Mouse (Mus musculus) heart, embryonic 16.5 days (tissue): ENCODE measurements around the gene Speer4a. TPM values are rescaled to one million over a fixed set of nuclear protein-coding genes. Genes with fewer than 3 reads are reported as not detected.
"Not testable (repeated sequence)": the region's sequence is repeated elsewhere in the genome, so short reads cannot be mapped to it uniquely, and the experiment has no call there.

Experiments used
- ATAC-seq: fragments of 200-750 bp; cut with Nextera tagmentation; replicated peaks from 2 replicates; pipeline ENCODE4 v1.8.0; 2017; ENCODE audit warnings: moderate number of reproducible peaks; ENCODE audit not compliant: insufficient read depth, low FRiP score; ENCODE audit errors: extremely low read depth
- H3K27ac ChIP-seq: fragments of 300-500 bp; sonication (generic); 2 replicates; pipeline ENCODE4 v1.5.1; 2014; ENCODE audit warnings: mild to moderate bottlenecking, low read length, control low read depth, moderate library complexity
- H3K27me3 ChIP-seq: fragments of 300-500 bp; sonication (generic); 2 replicates; pipeline ENCODE4 v1.6.1; 2014; ENCODE audit warnings: low read length, mixed read lengths; ENCODE audit not compliant: control insufficient read depth, insufficient read depth
- H3K36me3 ChIP-seq: fragments of 300-500 bp; sonication (generic); 2 replicates; pipeline ENCODE4 v1.6.1; 2014; ENCODE audit not compliant: control insufficient read depth, insufficient read depth
- H3K4me1 ChIP-seq: fragments of 300-500 bp; sonication (generic); 2 replicates; pipeline ENCODE4 v1.6.1; 2014; ENCODE audit warnings: low read length, mixed read lengths; ENCODE audit not compliant: control insufficient read depth, insufficient read depth
- H3K4me2 ChIP-seq: fragments of 300-500 bp; sonication (generic); 2 replicates; pipeline ENCODE4 v1.6.1; 2014; ENCODE audit warnings: low read depth, mild to moderate bottlenecking, control low read depth, low read length
- H3K4me3 ChIP-seq: fragments of 300-500 bp; sonication (generic); 2 replicates; pipeline ENCODE4 v1.5.1; 2014; ENCODE audit warnings: mild to moderate bottlenecking, control low read depth, low read length
- H3K9ac ChIP-seq: fragments of 300-500 bp; sonication (generic); 2 replicates; pipeline ENCODE4 v1.6.1; 2014; ENCODE audit warnings: low read length, control low read depth
- H3K9me3 ChIP-seq: fragments of 300-500 bp; sonication (generic); replicated peaks from 2 replicates; pipeline ENCODE4 v1.6.1; 2016; ENCODE audit warnings: low read length; ENCODE audit not compliant: control insufficient read depth
- WGBS: fragments of 180-500 bp; shearing (Covaris S2); extraction: QIAGEN DNeasy Blood & Tissue Kit; methylation state at CpG from one replicate; pipeline ENCODE4 v1.1.7; 2014; 5-methylcytosine and 5-hydroxymethylcytosine counted together
- polyA plus RNA-seq: library from polyadenylated mRNA; unstranded; fragments of >200 nt; fragmentation: Nextera tagmentation; extraction: Ambion mirVana; gene quantifications from 2 replicates; pipeline ENCODE4 v1.2.1, GENCODE M21; 2015

Speer4a gene
- polyA plus RNA-seq = 0.05 TPM in 1 of 2 replicates, not detected in the other

GRCm38 (mm10) chr5:26039458-26039857 is at the start of gene Speer4a:
TSS of gene Speer4a (minus strand) at chr5:26039558.
- WGBS = 59% methylated on average over 2 of the region's 2 CpGs
- not testable (repeated sequence) for H3K4me1 ChIP-seq, H3K9ac ChIP-seq, H3K4me3 ChIP-seq, H3K27ac ChIP-seq, H3K36me3 ChIP-seq, H3K4me2 ChIP-seq, H3K9me3 ChIP-seq, ATAC-seq, H3K27me3 ChIP-seq

- H3K36me3 ChIP-seq, H3K4me1 ChIP-seq, H3K4me2 ChIP-seq, H3K9ac ChIP-seq, H3K27me3 ChIP-seq, H3K27ac ChIP-seq, H3K9me3 ChIP-seq, H3K4me3 ChIP-seq, ATAC-seq: not testable (repeated sequence)
These were observed 39.7 kb upstream of the Speer4a start for GRCm38 (mm10) chr5:26079023-26079422.

- ATAC-seq = no peak
- no peaks in the 10 kb centered on the region for H3K9me3 ChIP-seq
- no peaks in the 10 kb centered on the region for H3K4me1 ChIP-seq
- no peak overlapping the region for H3K9ac ChIP-seq
- H3K27ac ChIP-seq = no peak overlapping the region
- H3K27me3 ChIP-seq = no peaks in the 10 kb centered on the region
- WGBS = 84% methylated on average over 24 of the region's 24 CpGs
- H3K36me3 ChIP-seq = no peaks in the 10 kb centered on the region
- H3K4me2 ChIP-seq = no peak overlapping the region
- no peak overlapping the region for H3K4me3 ChIP-seq
These were observed 31.4 kb upstream of the Speer4a start for GRCm38 (mm10) chr5:26070716-26071115.

GRCm38 (mm10) chr5:26058481-26058880 is 19.1 kb upstream of the Speer4a start, which contains the start of gene Gm7347:
TSS of gene Gm7347 (minus strand) at chr5:26058581.
- not testable (repeated sequence) for H3K4me2 ChIP-seq, H3K27me3 ChIP-seq, H3K9ac ChIP-seq, ATAC-seq, H3K4me1 ChIP-seq, H3K9me3 ChIP-seq, H3K27ac ChIP-seq, H3K36me3 ChIP-seq, H3K4me3 ChIP-seq
- WGBS = no CpG with 5 or more reads among the region's 2 CpGs

- not testable (repeated sequence) for H3K27ac ChIP-seq, H3K27me3 ChIP-seq, H3K4me2 ChIP-seq, H3K36me3 ChIP-seq, H3K9me3 ChIP-seq, ATAC-seq, H3K4me1 ChIP-seq, H3K4me3 ChIP-seq, H3K9ac ChIP-seq
- WGBS = no CpG with 5 or more reads among the region's 3 CpGs
These were observed 16.5 kb downstream of the Speer4a start, which contains the start of gene Gm5862 for GRCm38 (mm10) chr5:26022816-26023215. TSS of gene Gm5862 (minus strand) at chr5:26022916.

- not testable (repeated sequence) for H3K9ac ChIP-seq, H3K4me3 ChIP-seq, ATAC-seq, H3K4me2 ChIP-seq, H3K4me1 ChIP-seq, H3K9me3 ChIP-seq, H3K27ac ChIP-seq, H3K36me3 ChIP-seq, H3K27me3 ChIP-seq
- WGBS = 52% methylated on average over 6 of the region's 7 CpGs
These were observed 31.7 kb downstream of the Speer4a start for GRCm38 (mm10) chr5:26007697-26008096.

- H3K4me2 ChIP-seq = peak overlapping the region; percentile 62
- 16% methylated on average over 45 of the region's 45 CpGs for WGBS
- H3K27ac ChIP-seq, H3K4me1 ChIP-seq, H3K27me3 ChIP-seq, H3K36me3 ChIP-seq, H3K9me3 ChIP-seq, H3K9ac ChIP-seq: not testable (repeated sequence)
- peak overlapping the region; percentile 39 for H3K4me3 ChIP-seq
- ATAC-seq = peak; percentile 32; the same call in 1 of the 2 replicates
These were observed 32.2 kb downstream of the Speer4a start for GRCm38 (mm10) chr5:26006937-26007695.

- not testable (repeated sequence) for ATAC-seq
- WGBS = 78% methylated on average over 1 of the region's 2 CpGs
These were observed 34.7 kb downstream of the Speer4a start, which contains the start of gene Gm1979 for GRCm38 (mm10) chr5:26004698-26005097. TSS of gene Gm1979 (minus strand) at chr5:26004798.

GRCm38 (mm10) chr5:25988550-25988949 is 50.8 kb downstream of the Speer4a start, which contains the start of gene Gm21698:
TSS of gene Gm21698 (minus strand) at chr5:25988650.
- not testable (repeated sequence) for H3K36me3 ChIP-seq, H3K4me3 ChIP-seq, H3K4me1 ChIP-seq, ATAC-seq, H3K27ac ChIP-seq, H3K4me2 ChIP-seq, H3K9ac ChIP-seq, H3K27me3 ChIP-seq, H3K9me3 ChIP-seq
- WGBS = no CpG with 5 or more reads among the region's 3 CpGs

More at GRCm38 (mm10) chr5:26004698-26005097, 34.7 kb downstream of the Speer4a start, which contains the start of gene Gm1979:
- H3K4me3 ChIP-seq, H3K9ac ChIP-seq, H3K27ac ChIP-seq, H3K4me1 ChIP-seq, H3K9me3 ChIP-seq, H3K4me2 ChIP-seq, H3K27me3 ChIP-seq, H3K36me3 ChIP-seq: not testable (repeated sequence)
